Mouse (Mus musculus) 3T3-L1 (cell line): ENCODE measurements around the gene Spryd3.
A peak's percentile ranks its signal among the peaks of the same experiment; 100 is the strongest.
"Not testable (repeated sequence)": the region's sequence is repeated elsewhere in the genome, so short reads cannot be mapped to it uniquely, and the experiment has no call there.

Experiments
- DNase-seq: peaks from one replicate; pipeline ENCODE4 v3.0.0-alpha.2; 2015; ENCODE audit warnings: low read depth, low spot score

Spryd3 gene

GRCm38 (mm10) chr15:102136129-102136758 lies at the start of gene Spryd3:
TSS of gene Spryd3 (minus strand) at chr15:102136234.
- DNase-seq = peak; percentile 94

GRCm38 (mm10) chr15:102183076-102183475 lies 47.0 kb upstream of the Spryd3 start:
- DNase-seq = no peak

- DNase-seq = no peak
Observed at GRCm38 (mm10) chr15:102179924-102180323, 43.9 kb upstream of the Spryd3 start.

GRCm38 (mm10) chr15:102179106-102179505 lies 43.1 kb upstream of the Spryd3 start:
- no peak for DNase-seq

GRCm38 (mm10) chr15:102178279-102178678 lies 42.2 kb upstream of the Spryd3 start:
- peak; percentile 87 for DNase-seq

GRCm38 (mm10) chr15:102177417-102177816 lies 41.4 kb upstream of the Spryd3 start:
- no peak for DNase-seq

GRCm38 (mm10) chr15:102176571-102177316 lies 40.7 kb upstream of the Spryd3 start:
- DNase-seq = no peak

GRCm38 (mm10) chr15:102175736-102176319 lies 39.8 kb upstream of the Spryd3 start:
- DNase-seq = no peak

GRCm38 (mm10) chr15:102173581-102173980 lies 37.5 kb upstream of the Spryd3 start:
- DNase-seq = no peak

- DNase-seq = no peak
Observed at GRCm38 (mm10) chr15:102169064-102169463, 33.0 kb upstream of the Spryd3 start.

GRCm38 (mm10) chr15:102167620-102168021 lies 31.6 kb upstream of the Spryd3 start:
- DNase-seq = peak; percentile 97

- DNase-seq = no peak
Observed at GRCm38 (mm10) chr15:102165468-102166100, 29.6 kb upstream of the Spryd3 start.

GRCm38 (mm10) chr15:102163900-102164693 lies 28.1 kb upstream of the Spryd3 start:
- no peak for DNase-seq

- no peak for DNase-seq
Observed at GRCm38 (mm10) chr15:102160415-102161060, 24.5 kb upstream of the Spryd3 start.

GRCm38 (mm10) chr15:102156836-102157235 lies 20.8 kb upstream of the Spryd3 start:
- DNase-seq = no peak

GRCm38 (mm10) chr15:102155006-102155405 lies 19.0 kb upstream of the Spryd3 start:
- DNase-seq = not testable (repeated sequence)

- DNase-seq = no peak
Observed at GRCm38 (mm10) chr15:102152646-102153045, 16.6 kb upstream of the Spryd3 start.

GRCm38 (mm10) chr15:102150301-102151135 lies 14.5 kb upstream of the Spryd3 start, which contains the start of gene Soat2:
TSS of gene Soat2 (plus strand) at chr15:102150526.
- DNase-seq = peak; percentile 73

- DNase-seq = no peak
Observed at GRCm38 (mm10) chr15:102149561-102149960, 13.5 kb upstream of the Spryd3 start.
